Mouse (Mus musculus): ENCODE results near the gene Htr3a.
A peak's percentile ranks its signal among the peaks of the same experiment; 100 is the strongest.

The Htr3a gene

DNA sequence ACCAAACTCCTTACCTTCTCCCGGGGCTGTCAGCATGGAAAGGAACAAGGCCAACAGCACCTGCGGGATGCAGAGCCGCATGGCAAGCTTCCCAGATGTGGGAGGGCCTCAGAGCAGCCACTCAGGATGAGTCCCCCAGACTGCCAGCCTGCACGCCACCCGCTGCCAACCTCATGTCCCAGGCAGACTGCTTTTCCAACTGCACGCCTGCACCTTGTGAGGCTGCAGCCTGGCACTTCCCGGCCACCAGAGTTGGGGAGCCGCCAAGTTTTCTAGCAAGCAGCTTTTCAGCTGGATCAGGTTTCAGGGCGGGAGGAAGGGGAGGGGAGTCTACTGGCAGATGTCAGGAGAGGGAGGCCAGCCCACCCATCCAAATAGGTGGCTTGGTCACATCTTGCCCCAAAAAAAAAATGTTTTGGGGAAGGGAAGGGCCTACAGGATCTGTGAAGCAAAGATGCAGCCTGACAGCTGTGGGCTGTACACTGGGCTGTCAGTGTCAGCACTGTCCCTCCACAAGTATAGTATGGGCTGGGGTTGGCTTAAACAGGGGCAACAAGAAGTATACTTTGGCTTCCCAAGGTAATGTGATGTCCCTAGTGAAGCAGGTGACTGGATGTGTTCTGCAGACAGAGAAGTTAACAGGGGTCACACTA is at the start of gene Htr3a:
TSS of gene Htr3a (minus strand) at position 215 of the 653 bp plus-strand sequence.
- DNase-seq (ENCODE audit: low spot score), result peak; percentile 5

DNA sequence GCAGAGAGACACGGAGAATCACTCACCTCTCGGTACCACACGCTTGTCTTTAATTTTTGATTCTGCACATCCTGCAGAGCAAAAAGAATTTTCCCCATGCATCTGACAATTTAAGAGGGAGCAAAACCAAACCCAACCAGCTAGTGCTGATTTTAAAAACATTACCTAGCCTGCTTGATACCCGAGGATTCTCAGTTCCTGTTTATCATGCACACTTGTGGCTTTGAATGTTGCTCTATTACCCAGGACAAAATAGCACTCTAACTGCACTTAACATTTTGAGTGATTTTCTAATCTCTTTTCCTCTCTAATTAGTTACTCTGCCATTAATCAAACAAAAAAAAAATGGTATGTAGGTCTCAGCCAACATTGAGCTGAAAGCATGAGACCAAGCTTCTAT is 36.7 kb upstream of the Htr3a start:
- no peak for DNase-seq (ENCODE audit: low spot score)

DNA sequence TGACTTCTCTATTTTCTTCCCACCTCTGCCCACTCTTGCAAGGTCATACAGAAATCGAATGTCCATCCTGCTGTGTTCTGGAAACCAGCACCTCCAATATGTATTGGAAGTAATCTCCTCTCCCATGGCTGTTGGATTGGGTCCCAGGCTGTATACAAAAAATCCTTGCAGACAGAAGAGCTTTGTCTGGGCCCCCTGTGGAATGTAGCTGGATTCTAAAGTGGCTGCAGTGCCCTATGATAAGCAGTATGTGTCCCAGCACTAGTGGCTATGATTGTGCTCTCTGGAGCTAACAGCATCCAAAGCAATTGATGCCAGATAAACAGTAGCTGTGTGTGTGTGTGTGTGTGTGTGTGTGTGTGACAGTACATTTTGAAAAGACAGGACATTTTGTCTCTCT is 31.4 kb upstream of the Htr3a start:
- DNase-seq (ENCODE audit: low spot score), result no peak

DNA sequence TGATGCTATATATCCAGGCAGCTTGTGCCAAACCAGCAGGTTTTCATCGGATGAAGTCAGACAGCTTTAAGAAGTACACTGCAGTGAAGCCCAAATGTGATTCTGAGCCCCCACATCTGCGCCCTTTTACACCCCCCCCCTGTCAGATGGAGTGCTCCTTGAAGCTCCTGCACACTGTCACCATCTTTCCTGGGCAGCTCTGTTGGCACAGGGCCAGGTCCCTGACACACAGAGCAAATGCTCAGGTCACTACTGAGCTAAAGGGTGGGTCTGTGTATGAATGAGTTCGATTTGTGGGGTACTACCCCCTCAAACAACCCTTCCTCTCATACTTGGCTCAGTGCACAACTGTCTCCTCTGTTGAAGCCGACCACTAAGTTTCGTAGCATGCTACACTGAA is 18.5 kb upstream of the Htr3a start:
- DNase-seq (ENCODE audit: low spot score), result no peak

DNA sequence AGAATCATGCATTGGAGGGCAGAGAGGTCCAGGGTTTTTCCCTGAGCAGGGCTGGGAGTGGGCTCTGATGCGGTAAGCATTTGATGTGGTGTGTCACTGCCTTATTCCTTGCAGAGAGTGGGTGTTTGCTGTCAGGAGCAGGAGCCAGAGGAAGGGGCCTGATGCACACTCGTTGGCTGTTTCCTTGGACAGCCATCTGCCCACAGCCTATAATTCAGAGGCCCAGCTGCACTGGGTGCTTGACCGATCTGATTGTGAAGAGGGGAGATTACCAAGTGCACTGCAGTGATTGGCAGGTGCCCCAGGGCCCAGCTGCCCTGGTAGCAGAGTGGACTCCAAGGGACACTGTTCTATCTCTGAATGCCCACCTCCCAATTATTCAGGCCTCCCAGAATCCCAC is 17.9 kb upstream of the Htr3a start:
- no peak for DNase-seq (ENCODE audit: low spot score)

DNA sequence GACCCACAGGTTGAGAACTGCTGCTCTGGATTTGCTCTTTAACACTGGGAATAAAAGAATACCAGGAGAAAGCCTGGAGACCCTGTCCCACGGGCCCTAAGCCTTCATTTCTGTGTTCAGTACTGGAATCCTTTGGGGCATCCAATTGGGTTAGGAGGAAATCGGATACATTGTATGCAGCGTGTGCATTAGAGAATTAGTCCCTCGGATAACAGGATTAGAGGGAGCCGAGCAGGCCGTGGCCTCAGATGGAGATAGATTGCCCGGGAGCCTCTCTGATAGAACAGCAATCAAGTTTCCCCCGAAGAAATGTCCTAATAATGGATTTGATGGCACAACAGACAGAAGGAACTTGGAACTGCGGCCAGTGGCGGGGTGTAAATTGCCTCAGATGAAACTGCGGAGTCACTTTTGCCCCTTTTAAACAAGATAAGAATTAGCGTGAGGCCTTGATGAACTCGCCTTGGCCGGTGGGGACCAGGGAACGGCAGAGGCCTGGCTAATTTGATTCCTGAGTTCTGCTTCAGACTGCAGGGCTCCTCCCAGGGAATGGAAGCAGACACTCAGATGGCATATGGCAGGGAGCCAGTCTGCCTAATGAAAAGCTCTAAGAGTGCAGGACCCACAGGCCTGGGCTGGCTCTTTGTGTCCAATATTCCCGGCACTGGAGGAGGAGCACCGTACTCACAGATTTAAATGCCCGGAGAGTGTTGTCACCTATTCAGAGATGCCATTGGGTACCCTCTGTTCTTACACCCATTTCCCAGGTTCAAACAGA is 5.3 kb upstream of the Htr3a start:
- no peak for DNase-seq (ENCODE audit: low spot score)

DNA sequence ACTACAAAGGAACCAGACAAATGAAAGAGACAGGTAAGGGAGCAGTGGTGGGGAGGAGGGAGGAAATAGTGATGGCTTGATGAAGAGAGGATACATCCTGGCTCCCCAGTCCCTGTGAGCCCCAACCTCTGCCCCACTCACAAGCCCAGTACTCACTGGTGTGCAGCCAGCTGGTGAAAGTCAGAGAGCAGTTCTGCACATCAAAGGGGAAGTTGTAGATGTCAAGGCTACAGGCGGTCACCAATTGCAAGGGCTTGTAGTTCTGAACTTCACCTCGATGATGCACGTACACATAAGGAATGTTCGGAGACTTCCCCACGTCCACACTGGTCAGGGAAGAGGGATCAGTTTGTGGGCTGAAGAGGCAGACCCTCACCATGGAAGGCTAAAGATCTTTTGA is 6.5 kb downstream of the Htr3a start:
- no peak for DNase-seq (ENCODE audit: low spot score)

DNA sequence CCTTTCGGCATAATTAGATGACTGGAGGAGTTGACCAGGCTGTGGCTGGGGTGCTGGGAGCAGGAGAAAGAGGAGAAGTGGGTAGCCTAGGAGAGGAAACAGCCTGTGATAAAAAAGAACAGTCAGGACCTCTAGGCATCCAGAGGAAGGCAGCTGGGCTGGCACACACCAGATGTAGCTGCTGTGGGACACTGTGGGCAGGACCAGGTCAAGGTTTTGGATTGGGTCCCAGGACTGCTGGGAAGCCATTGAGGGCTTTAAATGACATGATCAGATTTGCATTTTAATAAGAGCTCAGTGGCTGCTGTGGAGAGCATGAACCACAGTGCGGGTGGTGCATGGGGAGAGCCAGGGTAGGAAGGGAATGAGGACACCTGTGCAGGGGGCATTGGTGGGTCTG is 7.1 kb downstream of the Htr3a start:
- DNase-seq (ENCODE audit: low spot score), result no peak

DNA sequence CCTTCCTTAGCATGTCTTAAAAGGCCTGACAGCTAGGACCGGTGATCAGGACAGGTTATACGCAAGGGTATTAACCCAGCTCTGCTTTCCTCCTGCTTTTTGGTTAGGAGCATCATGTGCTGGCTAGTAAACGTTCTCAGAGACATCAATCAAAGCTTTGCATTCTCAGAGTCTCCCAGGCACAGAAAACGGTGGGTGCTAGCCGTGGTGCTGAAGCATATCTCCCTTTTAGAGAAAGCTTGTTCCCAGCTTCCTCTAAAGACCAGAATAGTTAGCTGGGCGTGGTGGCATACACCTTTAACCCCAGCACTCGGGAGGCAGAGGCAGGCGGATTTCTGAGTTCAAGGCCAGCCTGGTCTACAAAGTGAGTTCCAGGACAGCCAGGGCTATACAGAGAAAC is 12.3 kb downstream of the Htr3a start:
- no peak for DNase-seq (ENCODE audit: low spot score)

DNA sequence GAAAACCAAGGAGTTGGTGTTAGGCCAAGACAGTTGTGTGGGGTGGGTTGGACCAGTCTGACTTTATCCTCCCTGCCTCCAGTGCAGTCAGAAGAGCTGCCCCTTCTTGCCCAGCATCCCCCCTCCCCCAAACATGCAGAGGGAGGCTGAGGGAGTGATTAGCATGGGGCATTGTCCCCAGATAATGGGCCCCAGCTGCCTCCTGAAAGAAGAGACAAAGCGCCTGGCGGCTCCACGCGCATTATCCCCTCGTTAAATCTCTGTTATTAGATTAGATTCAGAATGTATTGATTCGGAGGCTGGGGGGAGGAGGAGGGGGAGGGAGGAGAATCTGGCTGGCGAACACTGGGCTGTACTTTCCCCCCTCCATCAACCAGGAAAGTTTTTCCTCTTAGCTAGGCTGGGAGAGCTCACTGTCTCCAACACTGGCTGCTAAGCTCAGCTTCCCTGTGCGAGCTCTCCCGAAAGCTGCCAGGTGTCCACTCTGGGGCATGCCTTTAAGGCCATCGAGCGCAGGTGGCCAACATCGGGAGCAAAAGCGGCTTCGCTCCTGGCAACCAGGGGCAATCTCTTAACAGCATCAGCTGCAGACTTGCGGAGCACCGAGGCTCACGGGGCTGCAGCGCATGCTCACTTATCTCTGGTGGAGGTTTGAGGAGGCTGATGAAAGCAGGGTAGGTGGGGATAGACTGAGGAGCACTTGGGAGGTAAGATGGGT is 14.9 kb downstream of the Htr3a start:
- no peak for DNase-seq (ENCODE audit: low spot score)

DNA sequence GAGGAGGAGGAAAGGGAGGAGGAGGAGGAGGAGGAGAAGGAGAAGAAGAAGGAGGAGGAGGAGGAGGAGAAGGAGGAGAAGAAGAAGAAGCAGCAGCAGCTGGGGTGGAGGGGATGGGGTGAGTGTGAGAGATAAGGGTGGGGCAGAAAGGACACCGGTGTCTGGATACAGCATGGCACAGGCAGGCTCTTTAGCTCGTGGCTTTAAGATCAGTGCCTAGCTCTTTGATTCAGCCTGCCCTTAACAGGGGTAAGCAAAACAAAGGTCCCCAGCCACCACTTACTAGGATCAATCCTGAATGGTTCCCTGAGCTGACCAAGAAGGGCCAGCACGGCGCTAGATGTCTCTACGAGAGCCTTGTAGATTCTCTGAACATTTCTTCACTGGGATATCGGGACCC is 16.1 kb downstream of the Htr3a start:
- DNase-seq (ENCODE audit: low spot score), result no peak

DNA sequence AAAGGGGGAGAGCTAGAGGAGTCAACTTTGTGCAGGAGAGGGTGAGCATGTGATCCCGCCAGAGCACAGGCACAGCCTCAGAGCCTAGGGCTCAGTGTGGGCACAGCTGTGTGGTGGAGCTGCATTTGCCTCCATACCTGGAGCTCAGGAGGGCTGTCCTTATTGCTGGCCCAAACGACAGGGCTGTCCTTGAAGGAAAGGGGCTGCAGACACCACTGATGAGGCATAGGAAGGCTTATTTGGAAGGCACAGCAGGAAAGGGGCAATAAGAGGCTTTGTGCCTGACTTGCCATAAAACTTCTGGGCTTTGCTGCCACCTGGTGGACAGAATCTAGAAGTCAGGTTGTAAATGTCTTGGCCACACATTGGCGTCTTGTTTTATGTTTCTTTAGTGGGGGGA is 16.9 kb downstream of the Htr3a start:
- DNase-seq (ENCODE audit: low spot score), result no peak

DNA sequence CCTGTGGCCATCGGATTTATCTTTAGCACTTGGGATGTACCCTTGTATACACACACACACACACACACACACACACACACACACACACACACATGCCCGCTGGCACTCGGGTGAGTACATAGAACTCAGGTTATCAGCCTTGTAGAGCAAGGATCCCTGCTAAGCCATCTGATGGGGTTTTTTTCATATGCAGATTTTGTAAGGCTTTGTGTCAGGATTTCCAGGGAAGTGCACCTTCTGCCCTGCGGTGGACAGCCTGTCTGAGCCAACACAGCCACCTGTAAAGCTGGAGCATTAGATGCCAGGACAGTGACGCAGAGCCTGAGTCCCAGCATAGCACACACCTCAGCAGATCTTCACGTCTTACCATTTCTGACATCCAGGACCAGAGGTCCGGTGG is 21.8 kb downstream of the Htr3a start:
- DNase-seq (ENCODE audit: low spot score), result no peak

DNA sequence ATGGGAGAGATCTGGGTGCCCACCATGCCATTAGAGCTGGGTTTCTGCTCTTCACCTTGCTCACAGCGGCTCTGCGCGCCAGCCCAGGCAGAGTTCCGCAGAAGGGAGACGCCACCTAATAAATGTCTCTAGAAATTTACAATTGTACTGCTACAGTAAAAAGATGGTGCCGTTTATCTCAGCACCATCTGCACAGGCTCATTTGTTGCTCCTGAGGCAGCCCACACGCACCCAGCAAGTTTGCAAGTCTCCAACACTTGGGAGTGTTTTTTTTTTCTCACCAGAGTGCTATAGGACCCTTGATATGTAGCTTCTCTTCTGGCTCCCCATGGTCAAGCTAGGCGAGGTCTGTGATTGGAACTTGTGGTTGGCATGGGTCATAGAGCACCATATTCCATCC is 38.0 kb downstream of the Htr3a start:
- no peak for DNase-seq (ENCODE audit: low spot score)

DNA sequence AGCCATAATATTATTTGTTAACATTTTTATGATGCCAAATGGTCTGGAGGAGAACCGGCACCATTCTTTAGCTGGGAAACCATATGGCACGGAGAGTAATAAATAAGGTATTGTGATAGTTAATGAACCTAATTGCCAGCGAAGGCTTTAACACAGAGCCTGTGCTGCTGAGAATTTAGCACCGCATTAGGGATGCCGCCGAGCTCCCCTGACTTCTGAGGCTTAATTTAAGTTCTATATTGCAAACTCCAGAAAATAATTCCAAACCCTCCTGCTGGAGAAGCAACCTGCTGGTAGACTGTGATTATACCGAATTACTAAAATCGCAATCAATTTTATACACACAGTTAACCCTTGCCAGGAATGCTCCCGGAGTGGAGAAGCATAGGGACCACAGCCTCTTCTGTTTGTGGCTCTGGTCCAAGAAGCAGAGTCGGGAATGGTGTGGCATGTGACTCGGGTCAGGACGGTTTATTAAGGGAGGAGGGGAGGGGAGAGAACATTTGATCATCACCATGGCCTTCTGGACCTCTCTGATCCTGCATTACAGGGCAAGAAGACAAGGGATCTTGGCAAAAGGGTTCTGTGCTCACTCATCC is 44.3 kb downstream of the Htr3a start:
- DNase-seq (ENCODE audit: low spot score), result no peak

DNA sequence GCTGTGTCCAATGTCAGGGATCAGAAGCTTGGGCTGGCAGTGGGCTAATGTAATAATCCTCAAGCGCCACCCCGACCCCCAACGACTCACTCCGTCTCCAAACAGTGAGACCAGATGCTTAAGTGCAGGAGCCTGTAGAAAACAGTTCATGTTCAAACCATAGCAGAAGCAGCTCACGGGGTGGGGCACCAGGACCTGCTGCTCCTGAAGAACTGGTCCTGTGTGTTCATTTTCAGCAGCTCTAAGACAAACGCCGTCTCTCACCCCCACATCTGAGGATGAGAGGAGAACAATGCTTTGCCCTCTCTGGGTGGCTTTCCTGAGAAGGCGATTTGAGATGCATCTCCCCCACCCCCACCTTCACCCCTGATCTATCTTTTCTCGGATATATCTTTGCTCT is 45.7 kb downstream of the Htr3a start:
- DNase-seq (ENCODE audit: low spot score), result no peak

DNA sequence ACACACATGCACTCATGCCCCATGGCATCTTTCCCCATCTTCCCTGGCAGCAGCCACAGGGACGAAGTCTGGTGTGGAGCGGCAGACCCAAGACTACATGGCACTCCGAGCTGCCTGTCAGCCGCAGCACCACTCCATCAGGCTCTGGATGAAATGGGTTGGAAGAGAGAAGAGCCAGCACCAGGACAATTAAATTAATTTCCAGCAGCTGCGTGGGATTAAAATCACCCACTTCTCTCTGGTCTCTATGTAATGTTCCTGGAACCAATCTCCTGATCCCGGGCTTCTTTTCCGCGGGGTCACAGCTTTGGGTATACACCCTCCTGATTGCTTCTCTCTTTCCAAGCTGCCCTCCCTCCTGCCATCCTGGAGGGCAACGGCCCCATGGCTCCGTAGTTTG is 49.4 kb downstream of the Htr3a start:
- DNase-seq (ENCODE audit: low spot score), result no peak

DNA sequence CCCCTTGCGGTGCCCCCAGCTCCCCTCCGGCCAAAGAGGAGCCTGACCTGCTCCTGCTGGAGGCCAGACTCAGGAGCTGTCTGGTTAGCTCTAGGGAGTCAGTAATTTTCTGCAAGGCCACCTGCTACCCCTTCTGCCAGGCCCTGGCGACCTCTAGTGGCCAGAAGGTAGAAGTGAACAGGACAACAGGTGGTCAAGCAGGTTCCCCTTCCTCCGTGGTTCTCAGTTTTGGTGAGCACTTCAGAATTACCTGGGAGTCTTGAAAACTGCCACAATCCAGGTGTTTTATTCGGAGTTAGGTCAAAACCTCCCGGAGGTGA is 50.4 kb downstream of the Htr3a start:
- peak; percentile 53 for DNase-seq (ENCODE audit: low spot score)

DNA sequence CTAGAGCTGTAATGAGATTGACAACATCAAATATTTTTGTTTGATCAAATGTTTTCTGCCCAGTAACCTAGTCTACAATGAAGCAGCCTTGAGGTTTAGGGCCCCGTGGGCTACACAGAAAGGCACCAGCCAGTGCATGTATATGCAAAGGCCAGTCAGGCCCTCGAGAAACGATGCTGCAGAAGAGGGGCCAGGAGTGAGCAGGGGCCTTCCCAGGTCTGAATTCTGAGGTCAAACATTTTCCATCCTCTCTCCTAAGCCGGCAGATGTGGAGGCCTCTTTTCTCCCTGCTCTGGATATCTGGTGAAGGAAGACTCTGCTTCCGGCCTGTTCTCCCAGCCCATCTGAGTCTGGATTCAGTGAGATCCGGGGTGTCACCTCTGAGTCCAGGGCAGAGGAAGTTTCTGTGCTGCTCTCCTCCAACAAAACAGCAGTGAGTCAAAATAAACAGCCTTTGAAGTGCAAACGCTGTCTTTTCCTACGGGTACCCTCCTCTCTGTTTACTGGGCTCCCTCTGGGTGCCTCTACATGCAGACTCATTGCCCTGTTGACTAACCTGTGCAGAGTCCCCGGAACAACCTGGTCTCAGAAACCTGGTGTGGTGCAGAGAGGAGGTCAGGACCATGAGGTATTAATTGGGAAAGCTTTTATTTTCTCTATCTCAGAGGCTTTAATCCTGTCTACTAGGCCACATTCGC is 50.9 kb downstream of the Htr3a start:
- DNase-seq (ENCODE audit: low spot score), result no peak

DNA sequence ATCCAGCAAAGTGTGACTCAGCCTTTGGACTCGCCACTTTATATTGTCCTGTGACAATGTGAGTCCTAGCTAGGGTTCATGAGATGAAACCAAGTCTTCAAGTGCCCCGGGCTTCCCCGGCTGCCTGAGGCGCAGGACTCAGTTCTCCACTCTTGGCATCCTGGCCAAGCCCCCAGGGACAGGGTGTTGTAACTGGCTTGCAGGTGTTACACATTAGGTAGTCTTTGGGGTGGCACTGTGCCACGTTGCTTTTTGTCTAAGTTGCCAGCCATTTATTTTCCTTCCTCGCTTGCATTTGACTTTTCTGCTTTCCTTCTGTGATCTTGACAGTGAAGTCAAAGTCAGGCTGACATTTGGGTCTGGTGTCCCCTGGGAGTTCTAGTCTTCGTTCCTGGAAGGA is 53.0 kb downstream of the Htr3a start:
- DNase-seq (ENCODE audit: low spot score), result no peak

DNA sequence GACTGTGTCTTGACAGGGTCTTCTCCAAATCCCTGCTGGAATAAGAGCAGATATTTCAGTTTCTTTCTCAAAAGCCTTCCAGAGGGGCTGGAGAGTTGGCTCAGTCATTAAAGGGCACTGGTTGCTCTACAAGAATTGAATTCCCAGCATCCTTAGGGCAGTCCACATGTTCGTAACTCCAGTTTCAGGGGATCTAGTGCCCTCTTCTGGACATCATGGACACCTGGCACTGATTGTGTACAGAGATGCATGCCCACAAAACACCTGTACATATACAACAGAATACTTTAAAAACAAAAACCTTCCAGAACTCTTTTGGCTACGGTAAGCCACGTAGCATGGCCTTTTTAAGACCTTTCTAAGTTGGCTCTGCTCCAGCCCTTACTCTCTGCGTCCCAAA is 54.7 kb downstream of the Htr3a start:
- no peak for DNase-seq (ENCODE audit: low spot score)

DNA sequence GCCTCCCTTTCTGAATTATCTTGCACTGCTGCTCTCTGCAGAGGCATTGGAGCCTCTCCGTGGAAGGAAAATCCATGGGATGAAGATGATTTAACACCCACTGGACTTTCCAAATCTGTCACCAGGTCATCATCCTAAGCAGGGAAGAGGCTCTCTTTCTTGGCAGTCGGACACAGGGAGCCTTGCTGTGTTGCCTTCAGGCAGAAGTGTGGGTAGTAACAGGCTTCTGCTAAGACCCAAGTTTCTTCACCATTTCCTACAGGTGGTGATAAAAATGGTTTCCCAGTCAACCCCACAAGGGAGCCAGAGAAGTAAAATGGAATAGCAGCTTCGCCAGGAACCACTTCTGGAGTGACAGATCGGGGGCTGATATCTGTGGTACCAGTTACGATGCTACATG is 61.4 kb downstream of the Htr3a start:
- DNase-seq (ENCODE audit: low spot score), result no peak

Data from ovary, adult 18-20 months (tissue).